Mouse (Mus musculus) olfactory bulb, adult 2 months (tissue): ENCODE measurements around the gene Pcbp1. TPM values are rescaled to one million over a fixed set of nuclear protein-coding genes. Genes with fewer than 3 reads are reported as not detected.

Experiments
- H3K27ac ChIP-seq: fragments of 200-500 bp; 2 replicates; pipeline ENCODE4 v1.5.1; 2012; ENCODE audit warnings: low read depth, low read length; ENCODE audit not compliant: insufficient read depth
- H3K4me1 ChIP-seq: fragments of 200-500 bp; 2 replicates; pipeline ENCODE4 v1.6.1; 2012; ENCODE audit warnings: low read length; ENCODE audit not compliant: control insufficient read depth, insufficient read depth
- H3K4me3 ChIP-seq: fragments of 200-500 bp; 2 replicates; pipeline ENCODE4 v1.5.1; 2012; ENCODE audit warnings: mild to moderate bottlenecking, low read depth, low read length, moderate library complexity; ENCODE audit not compliant: insufficient read depth
- CTCF ChIP-seq: fragments of 200-500 bp; IDR thresholded peaks from 2 replicates; pipeline ENCODE4 v1.5.1; 2012; ENCODE audit warnings: low read depth, mild to moderate bottlenecking, low read length, moderate library complexity; ENCODE audit not compliant: insufficient read depth
- POLR2A ChIP-seq: fragments of 200-500 bp; IDR thresholded peaks from 2 replicates; pipeline ENCODE4 v1.6.1; 2012; ENCODE audit warnings: mild to moderate bottlenecking, low read depth, low read length, moderate library complexity; ENCODE audit not compliant: insufficient read depth
- WGBS: fragments of 180-500 bp; shearing (Covaris S2); methylation state at CpG from one replicate; pipeline ENCODE4 v1.1.7; 2018; 5-methylcytosine and 5-hydroxymethylcytosine counted together
- polyA plus RNA-seq: library from polyadenylated mRNA; stranded (reverse); fragments of >200 nt; gene quantifications from 2 replicates; pipeline ENCODE4 v1.2.4, GENCODE M21; 2012; ENCODE audit warnings: low replicate concordance; ENCODE audit not compliant: missing spikeins, insufficient read depth, insufficient read length

Gene Pcbp1
- polyA plus RNA-seq, 1 experiment, result not detected

DNA sequence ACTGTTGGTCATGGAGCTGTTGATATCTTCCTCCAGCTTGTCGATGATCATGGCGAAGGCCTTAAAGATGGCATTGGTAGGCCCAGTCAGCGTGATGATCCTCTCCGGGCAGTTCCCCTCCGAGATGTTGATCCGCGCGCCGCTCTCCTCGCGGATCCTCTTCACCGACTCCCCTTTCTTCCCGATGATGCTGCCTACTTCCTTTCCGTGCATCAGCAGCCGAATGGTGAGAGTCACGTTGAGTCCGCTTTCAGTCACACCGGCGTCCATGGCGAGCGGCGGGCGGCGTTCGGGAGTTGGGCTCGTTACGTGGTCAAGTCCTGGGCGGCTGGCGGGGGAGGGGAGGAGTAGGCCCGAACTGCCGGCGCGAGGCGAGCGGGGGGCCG is 482 bp downstream of the Pcbp1 start:
- WGBS, result 0% methylated on average over 33 of the region's 36 CpGs

DNA sequence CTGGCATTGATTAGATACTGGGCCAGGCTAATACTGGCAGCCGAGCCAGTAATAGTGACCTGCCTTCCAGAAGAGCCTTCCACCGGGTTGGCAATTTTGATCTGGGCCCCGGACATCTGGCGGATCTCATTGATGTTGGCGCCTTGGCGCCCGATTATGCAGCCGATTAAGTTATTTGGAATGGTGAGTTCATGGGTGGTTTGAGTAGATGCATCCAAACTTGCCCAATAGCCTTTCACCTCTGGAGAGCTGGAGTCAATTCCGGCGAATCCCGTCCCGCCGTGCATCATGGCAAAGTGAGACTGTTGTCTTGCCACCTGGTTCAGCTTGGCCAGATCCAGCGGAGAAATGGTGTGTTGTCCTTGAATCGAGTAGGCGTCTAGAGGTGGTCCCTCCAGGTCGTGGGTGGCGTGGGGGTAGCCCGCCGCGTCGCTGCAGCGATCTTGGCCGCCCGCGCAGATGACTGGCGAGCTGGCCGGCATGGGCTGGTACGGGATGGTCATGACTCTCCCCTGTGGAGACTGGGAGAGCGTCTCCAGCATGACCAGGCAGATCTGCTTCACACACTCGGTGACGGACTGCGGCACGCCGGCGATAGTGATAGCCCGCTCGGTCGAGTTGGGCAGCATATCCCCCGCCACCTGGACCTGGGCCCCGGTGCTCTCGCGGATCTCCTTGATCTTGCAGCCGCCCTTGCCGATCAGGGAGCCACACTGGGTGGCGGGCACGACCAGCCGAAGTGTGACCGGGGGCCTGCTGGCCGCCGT is 1.1 kb downstream of the Pcbp1 start:
- Histone ChIP-seq H3K27ac (peak overlapping the region; percentile 66), H3K4me3 (peak overlapping the region; percentile 64), H3K4me1 (peaks cover 2% of the 10 kb centered on the region; the same call in 1 of the 2 replicates)
- WGBS, result under 1% methylated on average over 51 of the region's 51 CpGs
- 0 out of 2 replicates have a peak, but pooled peaks have one; percentile 6 for TF ChIP-seq CTCF
- TF ChIP-seq POLR2A, result no peak

More for the DNA sequence above, 482 bp downstream of the Pcbp1 start:
- peak overlapping the region; percentile 66 for H3K27ac ChIP-seq
- H3K4me1 ChIP-seq, result peaks cover 2% of the 10 kb centered on the region; the same call in 1 of the 2 replicates
- TF ChIP-seq POLR2A, result no peak
- no peak for TF ChIP-seq CTCF
- H3K4me3 ChIP-seq, result peak overlapping the region; percentile 64

DNA sequence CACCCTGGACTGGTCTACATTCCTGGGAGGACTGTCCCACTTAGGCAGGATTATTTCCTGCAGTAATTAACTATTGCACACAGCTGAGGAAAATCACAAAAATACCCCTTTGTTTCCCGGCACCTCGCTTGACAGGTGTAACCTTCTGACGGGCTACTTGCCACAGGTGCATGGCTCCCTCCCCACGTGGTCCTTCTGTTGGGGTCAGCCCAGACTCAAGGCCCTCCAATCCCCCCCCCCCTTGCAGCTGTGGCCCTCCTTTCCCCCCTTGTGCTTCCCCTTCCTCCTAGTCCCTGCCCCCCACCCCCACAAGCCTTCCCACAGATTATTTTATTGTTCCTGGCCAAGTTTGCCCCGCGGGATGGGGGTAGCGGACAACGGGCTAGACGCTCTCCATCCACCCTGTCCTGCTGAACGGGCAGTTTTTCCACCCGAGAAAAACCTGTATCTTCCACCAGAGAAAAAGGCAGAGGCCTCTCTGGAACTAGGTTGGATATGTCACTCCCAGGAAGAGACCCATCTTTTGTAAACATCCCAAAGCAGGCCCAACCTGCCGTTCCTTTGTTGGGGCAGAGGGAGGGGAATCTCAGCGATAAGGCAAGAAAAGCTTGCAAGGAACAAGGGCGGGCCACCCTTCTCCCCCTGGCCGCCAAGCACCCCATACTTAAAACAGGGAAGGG is 2.2 kb downstream of the Pcbp1 start:
- TF ChIP-seq POLR2A (no peak), CTCF (no peak)
- under 1% methylated on average over 15 of the region's 15 CpGs for WGBS
- Histone ChIP-seq H3K27ac (peak overlapping the region; percentile 65; the same call in 1 of the 2 replicates), H3K4me1 (peaks cover 2% of the 10 kb centered on the region; the same call in 1 of the 2 replicates), H3K4me3 (peak overlapping the region; percentile 67)

DNA sequence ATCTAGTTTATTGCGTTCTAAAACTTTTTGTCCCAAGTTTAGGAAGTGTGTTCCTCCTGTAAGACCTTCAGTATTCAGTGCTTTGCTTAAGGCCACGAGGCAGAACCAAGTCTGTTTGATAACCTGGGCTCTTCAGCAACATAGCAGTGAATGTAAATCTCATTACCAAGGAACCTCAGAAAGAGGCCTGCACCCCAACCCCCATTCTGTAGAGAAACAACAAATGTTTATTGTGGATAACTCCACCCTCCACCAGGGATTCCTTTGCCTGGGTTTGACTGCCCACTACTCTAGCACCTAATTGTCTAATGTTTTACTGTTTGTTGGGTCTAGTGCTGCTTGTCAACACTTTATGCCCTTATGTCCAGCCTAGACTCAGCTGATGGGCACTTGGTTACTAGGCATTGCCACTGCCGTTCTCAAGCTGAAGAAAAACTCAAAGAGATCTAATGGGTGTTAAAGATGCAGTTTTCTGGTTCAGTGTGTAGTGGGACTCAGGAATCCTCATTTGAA is 2.8 kb downstream of the Pcbp1 start:
- TF ChIP-seq CTCF (no peak), POLR2A (no peak)
- Histone ChIP-seq H3K4me1 (no peaks in the 10 kb centered on the region), H3K27ac (0 out of 2 replicates have a peak overlapping the region, but pooled peaks have one; percentile 1), H3K4me3 (peak overlapping the region; percentile 67; the same call in 1 of the 2 replicates)
- WGBS, result 15% methylated on average over 3 of the region's 3 CpGs

DNA sequence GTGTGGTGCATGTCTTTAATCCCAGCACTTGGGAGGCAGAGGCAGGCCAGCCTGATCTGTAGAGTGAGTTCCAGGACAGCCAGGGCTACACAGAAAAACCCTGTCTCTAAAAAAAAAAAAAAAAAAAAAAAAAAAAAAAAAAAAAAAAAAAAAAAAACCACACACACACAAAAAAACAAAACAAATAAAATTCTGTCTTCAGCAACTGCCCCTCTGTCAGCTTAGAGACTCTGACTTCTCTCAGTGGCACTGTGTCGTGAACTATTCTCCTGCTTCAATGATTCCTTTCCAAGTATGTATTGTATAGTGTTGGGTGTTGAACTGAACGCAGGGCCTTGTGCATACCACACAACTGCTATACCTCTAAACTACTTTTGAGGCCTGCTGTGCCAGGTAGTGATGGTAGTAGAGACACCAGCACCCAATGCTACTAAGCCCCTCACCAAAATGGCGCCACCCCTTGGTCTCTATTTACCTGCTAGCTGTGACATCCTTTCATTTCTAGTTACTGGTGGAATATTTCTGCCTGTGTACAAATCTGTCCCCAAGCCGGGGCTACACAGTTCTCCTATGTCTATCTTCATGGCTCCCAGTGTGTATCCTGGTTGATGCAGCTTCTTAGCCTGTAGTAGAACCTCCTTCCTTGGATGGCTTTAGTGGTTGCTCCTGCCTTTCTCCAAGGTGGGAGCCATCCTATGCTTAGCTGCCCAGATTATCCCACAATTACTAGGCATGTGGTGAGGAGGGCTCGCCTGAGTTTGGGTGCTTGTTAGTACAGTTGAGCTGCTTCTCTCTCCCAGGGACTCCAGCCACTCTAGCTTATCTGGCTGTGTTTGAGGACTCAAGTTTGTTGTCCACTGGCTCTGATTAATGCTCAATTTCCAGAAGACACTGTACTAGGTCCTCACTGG is 3.9 kb downstream of the Pcbp1 start:
- Histone ChIP-seq H3K4me1 (no peaks in the 10 kb centered on the region), H3K4me3 (no peak overlapping the region), H3K27ac (no peak overlapping the region)
- TF ChIP-seq POLR2A (no peak), CTCF (no peak)
- WGBS, result 78% methylated on average over 5 of the region's 5 CpGs

DNA sequence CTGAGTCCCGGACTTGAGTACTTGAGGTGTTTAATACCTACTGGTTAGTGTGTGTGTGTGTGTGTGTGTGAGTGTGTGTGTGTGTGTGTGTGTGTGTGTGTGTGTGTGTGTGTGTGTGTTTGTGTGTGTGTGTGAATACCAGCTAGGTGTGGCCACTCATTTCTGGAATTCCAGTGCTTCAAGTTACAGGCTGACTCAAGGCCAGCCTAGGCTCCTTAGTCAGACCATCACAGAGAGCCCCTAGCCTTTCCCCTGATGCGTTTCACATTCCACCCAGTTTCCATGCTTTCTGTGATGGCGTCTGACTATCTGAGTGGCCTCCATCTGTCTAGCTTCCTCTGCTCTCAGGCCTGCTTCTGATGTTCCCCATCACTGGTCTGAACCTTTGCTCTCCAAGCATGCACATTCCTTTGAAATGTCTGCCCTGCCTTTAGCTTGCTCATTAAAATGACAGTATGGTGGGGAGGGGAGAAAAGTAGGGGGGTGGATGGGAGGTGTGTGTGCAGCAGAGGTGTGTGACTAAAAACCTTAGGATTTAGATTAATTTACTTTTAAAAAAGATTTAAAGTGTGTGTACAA is 6.3 kb downstream of the Pcbp1 start:
- Histone ChIP-seq H3K4me3 (no peak overlapping the region), H3K4me1 (no peaks in the 10 kb centered on the region), H3K27ac (no peak overlapping the region)
- 83% methylated on average over 3 of the region's 3 CpGs for WGBS
- TF ChIP-seq CTCF (no peak), POLR2A (no peak)

DNA sequence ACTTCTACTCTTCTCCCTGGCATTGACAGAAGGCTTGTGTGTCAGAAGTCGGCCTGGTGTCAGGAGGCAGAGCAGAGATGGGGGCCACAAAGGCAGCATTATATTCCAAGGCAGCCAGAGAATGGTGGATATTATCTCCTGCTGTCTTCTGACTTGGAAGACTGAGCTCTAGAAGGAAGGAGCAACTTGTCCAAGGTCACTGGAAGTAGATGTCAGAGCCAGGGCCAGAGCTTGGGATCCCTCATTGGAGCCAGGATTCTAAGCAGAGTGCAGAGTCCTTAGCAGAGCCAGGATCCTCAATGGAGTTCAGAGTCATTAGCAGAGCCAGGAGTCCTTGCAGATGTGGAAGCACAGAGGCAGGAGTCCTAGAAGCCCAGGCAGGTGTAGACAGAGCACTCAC is 10.1 kb downstream of the Pcbp1 start:
- Histone ChIP-seq H3K27ac (no peak overlapping the region), H3K4me3 (no peak overlapping the region), H3K4me1 (no peaks in the 10 kb centered on the region)
- 79% methylated on average over 1 of the region's 1 CpGs for WGBS
- TF ChIP-seq CTCF (no peak), POLR2A (no peak)

DNA sequence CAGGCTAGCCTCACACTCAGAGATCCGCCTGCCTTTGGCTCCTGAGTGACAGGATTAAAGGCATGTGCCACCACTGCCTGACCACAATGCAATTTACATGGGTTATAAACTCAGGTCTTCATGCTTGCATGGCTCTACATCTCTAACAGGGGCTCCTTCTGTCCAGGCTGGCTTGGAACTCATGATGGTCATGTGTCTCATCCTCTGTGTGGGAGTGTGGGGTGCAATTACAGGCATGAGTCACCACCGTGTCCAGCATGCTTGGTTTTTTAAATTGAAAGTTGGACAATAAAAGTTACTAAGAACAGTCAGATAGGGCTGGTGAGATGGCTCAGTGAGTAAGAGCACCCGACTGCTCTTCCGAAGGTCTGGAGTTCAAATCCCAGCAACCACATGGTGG is 12.8 kb downstream of the Pcbp1 start:
- H3K4me3 ChIP-seq, result no peak overlapping the region
- WGBS, result 90% methylated on average over 4 of the region's 4 CpGs
- H3K4me1 ChIP-seq, result no peaks in the 10 kb centered on the region
- H3K27ac ChIP-seq, result no peak overlapping the region
- TF ChIP-seq POLR2A (no peak), CTCF (no peak)
